Mouse (Mus musculus) liver (tissue): Measurements from ENCODE around the gene Gadd45a.
"Not testable (repeated sequence)": the region's sequence is repeated elsewhere in the genome, so short reads cannot be mapped to it uniquely, and the experiment has no call there.

Source experiments
- DNase-seq: peaks from one replicate; pipeline ENCODE4 v3.0.0-alpha.2; 2020; ENCODE audit warnings: mixed read lengths

Gadd45a gene

DNA sequence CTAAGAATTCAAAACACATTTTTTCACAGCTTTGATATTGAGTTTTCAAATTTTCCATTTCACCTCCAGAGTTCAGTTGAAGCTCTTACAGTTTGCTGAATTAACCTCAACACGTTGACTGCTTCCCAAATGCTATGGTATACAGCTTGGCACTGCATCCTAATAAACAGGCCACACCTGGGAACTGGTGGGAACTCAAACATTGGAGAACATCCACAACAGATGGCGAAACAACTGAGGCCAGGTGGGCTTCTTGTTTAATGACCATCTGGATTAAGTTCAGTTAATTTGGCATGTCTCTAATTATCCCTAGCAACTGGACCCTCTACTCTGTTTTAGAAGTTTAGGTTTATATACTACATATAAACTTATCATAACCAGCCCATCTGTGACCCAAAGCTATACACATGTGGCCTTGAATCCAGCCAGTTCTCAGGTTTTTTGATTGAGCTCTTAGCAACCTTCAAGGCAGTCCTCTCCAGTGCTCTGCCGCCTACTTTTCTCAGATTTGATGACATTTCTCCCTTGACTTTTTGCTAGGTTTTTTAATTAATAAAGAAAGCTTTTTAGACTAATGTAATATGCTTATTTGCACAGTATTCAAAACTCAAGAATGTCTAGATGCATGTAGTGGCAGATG is 10.9 kb upstream of the Gadd45a start:
- DNase-seq = no peak

DNA sequence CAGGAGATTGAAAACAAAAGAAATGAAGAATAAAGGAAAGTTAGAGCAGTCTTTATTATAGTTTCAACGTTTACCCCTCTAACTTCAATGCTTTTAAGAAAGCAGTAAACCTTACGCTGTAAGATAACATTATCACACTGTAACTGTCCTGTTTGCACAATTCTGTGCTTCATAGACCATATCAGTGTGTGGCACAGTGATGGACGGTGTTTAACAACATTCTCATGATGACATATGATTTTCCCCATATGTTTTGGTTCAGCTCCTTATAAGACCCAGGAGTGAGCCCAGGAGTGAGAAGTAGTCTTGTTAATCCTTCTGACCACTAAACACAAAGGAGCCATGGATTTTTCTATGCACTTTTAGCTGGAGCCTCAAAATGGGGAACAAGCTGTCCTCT is 9.7 kb upstream of the Gadd45a start:
- no peak for DNase-seq

DNA sequence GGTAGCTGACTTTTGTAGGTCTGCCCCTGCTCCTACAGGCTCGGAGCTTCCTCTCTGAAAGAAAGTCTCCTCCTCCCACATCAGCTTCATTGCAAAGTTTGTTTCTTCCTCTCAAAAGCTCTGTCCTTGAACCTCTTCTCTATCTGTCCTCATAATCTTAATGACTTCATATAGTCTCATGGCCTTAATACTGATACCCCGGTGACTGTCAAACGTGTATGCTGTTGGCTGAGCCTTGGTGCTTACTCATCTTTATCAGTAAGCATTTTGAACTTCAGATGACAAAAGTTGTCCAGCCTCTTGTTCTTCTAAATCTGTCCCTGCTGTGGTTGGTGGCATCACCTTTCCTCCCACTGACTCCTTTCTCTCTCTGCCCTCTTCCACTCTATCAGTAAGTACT is 8.2 kb upstream of the Gadd45a start:
- DNase-seq = no peak

GRCm38 (mm10) chr6:67040904-67041410 is 3.7 kb upstream of the Gadd45a start:
- DNase-seq = no peak

DNA sequence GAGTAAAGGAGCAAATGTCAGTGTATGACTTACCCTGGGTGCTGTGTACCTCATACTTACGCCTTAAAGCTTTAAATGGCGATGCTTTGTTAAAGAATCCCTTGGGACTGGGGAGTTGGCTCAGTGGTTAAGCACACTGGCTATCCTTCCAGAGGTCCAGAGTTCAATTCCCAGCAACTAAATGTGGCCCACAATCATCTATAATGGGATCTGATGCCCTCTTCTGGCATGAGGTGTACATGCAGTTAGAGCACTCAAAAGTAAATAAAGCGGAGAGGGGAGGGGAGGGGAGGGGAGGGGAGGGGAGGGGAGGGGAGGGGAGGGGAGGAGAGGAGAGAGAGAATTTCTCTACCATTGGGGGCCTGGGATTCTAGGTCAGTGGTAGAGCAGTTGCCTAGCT is 1.7 kb upstream of the Gadd45a start:
- no peak for DNase-seq

GRCm38 (mm10) chr6:67036356-67036811 is 873 bp downstream of the Gadd45a start:
- DNase-seq = peak; percentile 93

DNA sequence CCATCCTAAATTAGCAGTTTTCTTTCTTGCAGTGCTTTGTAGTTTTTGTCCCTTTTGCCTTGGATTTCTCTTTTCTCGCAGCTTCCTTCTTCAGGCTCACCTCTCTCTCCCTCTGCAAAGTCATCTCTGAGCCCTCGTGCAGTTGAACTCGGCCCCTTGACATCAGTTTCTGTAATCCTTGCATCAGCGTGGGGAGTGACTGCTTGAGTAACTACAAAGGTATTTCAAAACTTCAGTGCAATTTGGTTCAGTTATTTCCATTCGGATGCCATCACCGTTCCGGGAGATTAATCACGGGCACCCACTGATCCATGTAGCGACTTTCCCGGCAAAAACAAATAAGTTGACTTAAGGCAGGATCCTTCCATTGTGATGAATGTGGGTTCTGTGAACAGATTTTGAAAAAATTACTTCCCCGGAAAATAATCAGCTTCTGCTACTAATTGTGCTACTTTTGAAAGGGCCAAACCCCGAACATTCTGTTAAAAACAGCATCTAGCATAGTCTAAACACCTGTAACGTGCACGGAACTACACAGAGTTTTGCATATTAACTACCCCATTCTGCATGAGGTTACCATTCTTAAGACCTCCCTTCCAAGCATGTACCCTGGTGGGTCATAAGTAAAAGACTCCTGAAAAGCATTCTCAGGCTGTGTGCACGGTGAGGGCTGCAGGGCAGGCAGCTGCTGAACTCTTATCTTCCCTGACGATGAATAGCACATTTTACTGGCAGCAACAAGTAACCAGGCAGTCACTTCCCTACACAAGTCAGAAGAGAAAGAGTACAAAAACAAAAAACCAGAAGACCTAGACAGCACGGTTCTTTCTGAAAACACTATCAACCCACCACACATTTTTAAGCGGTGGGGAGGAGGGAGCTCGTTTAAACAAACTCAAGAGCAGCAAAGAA is 1.6 kb downstream of the Gadd45a start:
- DNase-seq = peak; percentile 77

- peak; percentile 82 for DNase-seq
Measured at GRCm38 (mm10) chr6:67034331-67035130, 2.7 kb downstream of the Gadd45a start.

GRCm38 (mm10) chr6:67033604-67034003 is 3.7 kb downstream of the Gadd45a start:
- no peak for DNase-seq

GRCm38 (mm10) chr6:67032972-67033371 is 4.3 kb downstream of the Gadd45a start:
- not testable (repeated sequence) for DNase-seq

- DNase-seq = not testable (repeated sequence)
Measured at GRCm38 (mm10) chr6:67032551-67032950, 4.7 kb downstream of the Gadd45a start.

DNA sequence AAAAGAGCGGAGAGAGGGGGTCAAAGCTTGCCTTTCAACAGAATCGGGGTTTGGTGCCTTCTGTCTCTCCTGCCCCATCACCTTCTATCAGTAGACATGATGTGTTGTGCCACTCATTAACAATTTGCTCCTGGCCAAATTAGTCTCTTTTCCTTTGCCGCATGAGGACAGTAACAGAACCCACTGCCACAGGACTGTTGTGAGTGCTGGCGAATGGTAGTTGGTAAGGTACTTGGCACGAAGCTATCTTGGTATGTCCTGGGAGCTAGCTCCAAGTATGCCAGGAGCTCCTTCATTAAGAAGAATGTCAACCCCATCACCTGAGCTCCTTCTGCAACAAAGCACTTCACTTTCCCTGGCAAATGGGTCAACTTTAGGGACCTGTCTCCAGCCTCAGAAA is 6.4 kb downstream of the Gadd45a start:
- no peak for DNase-seq

DNA sequence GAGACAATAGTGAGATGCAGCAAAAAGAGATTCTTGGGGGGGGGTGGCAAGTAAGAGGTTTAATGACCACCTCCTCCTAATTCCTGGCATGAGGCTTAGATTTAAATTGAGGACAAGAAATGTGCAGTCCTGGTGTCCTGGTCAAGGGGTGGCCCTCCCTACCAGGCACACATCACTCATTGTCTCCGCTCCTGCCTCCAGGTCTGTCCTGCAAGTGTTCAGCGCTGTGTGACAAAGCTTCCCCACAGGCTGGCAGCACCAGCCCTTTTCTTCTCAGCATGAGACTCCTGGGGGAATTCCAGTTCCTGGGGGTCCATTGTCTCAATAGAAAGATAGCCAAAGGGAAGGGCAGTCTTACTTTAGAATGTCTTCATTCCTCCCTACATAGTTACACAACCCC is 6.8 kb downstream of the Gadd45a start:
- no peak for DNase-seq

- DNase-seq = no peak
Measured at GRCm38 (mm10) chr6:67029987-67030386, 7.3 kb downstream of the Gadd45a start.

- no peak for DNase-seq
Measured at GRCm38 (mm10) chr6:67029312-67029950, 7.8 kb downstream of the Gadd45a start.

- DNase-seq = no peak
Measured at GRCm38 (mm10) chr6:67027438-67028142, 9.7 kb downstream of the Gadd45a start.

DNA sequence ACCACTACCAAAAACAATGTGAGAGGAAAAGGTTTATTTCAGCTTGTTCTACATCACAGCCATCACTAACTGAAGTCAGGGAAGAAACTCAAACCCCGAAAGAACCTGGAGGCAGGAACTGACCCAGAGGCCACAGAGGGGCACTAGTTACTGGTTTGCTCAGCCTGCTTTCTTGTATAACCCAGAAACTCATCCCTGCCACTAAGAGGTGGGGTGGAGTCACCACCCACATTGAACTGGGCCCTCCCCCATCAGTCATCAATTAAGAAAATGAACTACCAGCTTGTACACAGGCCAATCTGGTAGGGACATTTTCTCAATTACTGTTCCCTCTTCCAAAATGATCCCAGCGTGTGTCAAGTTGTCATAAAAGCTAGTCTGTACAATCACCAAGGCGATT is 10.6 kb downstream of the Gadd45a start:
- DNase-seq = no peak

DNA sequence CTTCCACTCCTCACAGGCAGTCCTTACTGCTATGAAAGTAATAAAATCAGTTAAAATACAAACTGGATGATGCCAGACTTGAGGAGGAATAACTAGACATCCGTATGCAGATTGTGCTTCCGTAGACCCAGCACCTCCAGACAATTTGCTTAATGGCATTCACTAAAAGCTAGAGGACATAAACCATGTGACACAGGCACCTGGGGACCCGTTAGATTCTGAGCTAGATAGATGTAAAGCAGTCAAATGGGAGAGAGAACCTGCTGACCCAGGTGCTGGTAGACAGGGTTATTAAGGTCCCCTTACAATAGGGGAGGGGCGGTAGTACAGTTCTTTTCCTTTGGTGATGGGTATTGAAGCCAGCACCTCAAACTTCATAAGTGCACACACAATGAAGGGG is 13.5 kb downstream of the Gadd45a start:
- no peak for DNase-seq

- DNase-seq = no peak
Measured at GRCm38 (mm10) chr6:67021308-67021707, 15.9 kb downstream of the Gadd45a start.

DNA sequence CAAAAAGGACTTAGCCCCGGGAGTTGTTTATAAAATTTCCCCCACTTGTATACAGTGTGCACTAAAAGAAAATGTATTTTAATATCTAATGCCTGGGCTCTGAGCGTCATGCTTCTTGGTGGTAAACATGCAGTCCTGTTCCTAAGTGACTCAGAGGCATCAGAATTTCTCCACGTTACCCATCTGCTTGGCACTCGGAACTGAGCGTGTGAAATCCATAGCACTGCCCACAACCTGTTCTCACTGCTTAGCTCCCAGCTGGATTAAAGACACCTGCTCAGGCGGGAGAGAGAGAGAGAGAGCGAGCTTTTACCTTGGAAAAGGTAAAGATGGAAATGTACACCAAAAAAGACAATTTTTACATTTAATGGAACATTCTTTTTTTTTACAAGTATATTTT is 18.3 kb downstream of the Gadd45a start:
- not testable (repeated sequence) for DNase-seq

GRCm38 (mm10) chr6:67018365-67018764 is 18.9 kb downstream of the Gadd45a start:
- DNase-seq = no peak
